Mouse (Mus musculus) neutrophil, adult 65 days (primary cell): ENCODE measurements around the gene Megf6. TPM values are rescaled to one million over a fixed set of nuclear protein-coding genes. Genes with fewer than 3 reads are reported as not detected.

ENCODE experiments used
- total RNA-seq: library from RNA; stranded (reverse); gene quantifications from 2 replicates; pipeline ENCODE4 v1.2.4, GENCODE M21; 2023

The Megf6 gene
- 0.41 TPM in 1 of 2 replicates, not detected in the other for total RNA-seq

DNA sequence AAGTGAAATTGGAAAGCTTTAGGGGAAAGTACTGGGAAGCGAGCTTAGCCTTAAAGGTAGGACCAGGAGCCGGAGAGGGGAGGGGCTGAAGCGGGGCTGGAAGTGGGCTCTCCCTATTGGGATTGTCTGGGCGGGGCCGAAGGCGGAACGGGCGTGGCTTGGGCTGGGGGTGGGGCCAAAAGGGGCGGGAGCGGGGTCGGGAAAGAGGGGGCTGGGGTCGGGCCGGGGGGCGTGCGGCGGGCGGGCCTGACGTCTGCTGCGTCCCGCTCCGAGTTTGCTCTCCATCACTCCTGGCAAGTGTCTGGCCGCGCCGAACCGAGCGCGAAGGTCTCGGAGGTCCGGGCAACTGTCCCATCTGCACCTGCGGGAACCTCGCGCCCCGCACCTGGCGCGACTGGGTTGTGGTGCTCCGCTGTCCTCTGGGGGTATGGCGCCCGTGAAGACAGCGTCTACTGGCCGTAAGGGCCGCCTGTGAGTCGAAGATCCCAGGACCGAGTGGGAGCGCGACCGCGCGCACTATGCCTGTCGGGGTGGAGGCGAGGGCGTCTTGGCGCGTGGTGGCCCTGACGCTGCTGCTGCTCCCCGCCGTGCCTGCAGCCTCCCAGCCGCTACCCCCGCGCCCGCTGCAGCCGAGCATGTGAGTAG lies at the start of gene Megf6:
TSS of gene Megf6 (plus strand) at position 225 of the 645 bp plus-strand sequence.

DNA sequence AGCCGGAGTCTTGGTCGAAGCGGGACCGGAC lies 30.5 kb upstream of the Megf6 start, which contains the start of gene Trp73:
TSS of gene Trp73 (minus strand) at position 27 of the 31 bp plus-strand sequence.

DNA sequence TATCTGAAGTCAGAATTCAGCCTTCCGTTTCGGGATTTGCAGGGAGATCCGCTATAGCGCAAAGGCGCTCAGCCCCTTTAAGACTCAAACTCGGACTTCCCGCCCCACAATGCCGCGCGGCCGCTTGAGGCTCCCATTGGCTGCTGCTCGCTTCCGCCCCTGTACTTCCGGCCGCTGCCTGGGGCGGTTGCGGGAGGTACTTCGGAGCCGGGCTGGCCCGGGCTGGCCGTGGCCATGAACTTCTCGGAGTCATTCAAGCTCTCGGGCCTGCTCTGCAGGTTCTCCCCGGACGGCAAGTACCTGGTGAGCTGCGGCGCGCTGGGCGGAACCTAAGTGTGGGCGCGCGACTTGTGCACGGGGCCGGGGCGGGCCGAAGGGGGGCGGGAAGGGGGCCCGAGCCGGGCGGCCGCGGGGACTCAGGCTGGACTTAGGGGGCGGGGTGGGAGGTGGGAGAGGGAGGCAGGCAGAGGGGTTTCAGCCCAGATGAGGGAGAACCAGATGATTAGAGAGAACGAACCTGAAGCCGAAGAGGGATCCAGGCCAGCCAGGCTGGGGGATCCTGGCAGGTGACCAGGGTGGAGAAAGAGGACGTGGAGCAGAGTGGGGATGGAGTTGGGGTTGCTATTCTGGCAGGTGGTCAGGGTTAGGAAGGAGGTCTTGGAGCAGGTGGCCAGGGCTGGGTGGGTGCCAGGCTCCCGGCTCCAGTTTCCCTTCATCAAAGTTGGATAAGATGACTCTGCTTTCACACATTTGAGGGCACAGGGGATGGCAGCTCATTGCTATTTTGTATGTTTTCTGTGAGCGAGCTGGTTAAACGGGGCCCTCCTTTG lies 28.1 kb upstream of the Megf6 start, which contains the start of gene Wrap73:
TSS of gene Wrap73 (plus strand) at position 162 of the 830 bp plus-strand sequence.

DNA sequence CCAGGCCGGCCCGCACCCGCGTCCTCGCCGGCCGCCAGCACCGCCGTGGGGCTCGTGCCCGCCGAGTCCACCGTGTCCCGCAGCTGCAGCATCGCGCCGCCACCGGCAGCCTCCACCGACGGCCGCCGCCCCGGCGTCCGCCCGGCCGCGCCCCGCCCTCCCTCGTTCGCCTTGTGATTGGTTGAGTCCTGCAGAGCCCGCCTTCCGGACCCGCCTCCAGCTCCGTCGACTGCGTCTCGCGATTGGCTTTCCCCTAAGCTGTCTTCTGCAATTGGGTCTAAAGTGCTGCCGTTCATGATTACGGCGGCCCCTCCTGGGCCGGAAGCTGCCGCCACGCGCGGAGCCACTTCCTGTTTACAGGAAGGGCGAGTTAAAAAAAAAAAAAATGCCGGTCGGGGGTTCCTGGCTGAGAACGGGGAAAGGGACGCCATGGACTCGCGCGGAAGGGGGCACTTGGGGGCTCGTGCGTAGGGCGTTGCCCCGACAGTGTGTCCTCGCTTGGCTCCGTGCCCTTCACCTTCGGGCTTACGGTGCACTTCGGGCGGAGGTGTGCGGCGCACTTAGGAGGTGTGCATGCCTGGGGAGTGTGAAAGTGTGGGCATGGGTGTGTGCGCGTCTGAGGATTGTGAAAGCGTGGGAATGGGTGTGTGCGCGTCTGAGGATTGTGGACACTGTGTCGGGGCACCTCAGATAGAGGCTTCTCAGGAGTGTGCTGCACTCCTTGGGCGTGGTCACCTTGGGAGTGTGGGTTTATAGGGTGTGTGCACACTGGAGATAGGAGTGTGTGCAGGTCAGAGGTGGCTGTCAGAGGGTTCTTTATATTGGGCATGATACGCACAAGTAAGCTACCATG lies 9.8 kb upstream of the Megf6 start, which contains the start of gene Tprgl:
TSS of gene Tprgl (minus strand) at position 129 of the 853 bp plus-strand sequence.

DNA sequence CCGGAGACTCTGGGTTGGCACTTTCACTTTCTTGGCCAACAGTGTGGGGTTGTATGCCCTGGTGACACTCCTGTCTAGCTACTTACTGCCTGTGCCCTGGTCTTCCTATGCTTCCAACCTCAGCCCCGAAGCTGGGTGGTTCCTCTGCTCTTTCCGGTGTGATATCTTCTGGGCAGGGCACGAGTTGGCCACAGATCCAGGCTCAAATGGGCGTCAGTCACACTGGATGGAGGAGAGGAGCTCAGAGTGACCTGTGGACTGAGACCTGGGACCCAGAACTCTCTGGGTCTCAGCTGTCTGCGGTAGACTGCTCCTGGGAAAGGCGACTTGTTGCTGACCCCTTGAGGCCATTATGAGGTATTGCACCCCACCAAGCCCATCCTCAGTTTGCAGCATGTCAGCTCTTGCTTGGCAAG lies 130.9 kb downstream of the Megf6 start, which contains the start of gene Arhgef16:
TSS of gene Arhgef16 (minus strand) at position 211 of the 416 bp plus-strand sequence.

Other genes starting within 250 kb of the Megf6 start
- 9.8 and 14.2 TPM in 2 replicates for gene A430005L14Rik, start 213.5 kb upstream of the Megf6 start, total RNA-seq
- gene Dffb, start 195.6 kb upstream of the Megf6 start, total RNA-seq, result 10.7 and 11.3 TPM in 2 replicates
- 5.4 and 6.6 TPM in 2 replicates for gene Cep104, start 195.5 kb upstream of the Megf6 start, total RNA-seq
- 26.1 and 42.1 TPM in 2 replicates for gene Lrrc47, start 159.0 kb upstream of the Megf6 start, total RNA-seq
- gene Smim1, start 144.5 kb upstream of the Megf6 start, total RNA-seq, result 0.18 TPM in 1 of 2 replicates, not detected in the other
- not detected in 2 replicates for gene Ccdc27, start 128.1 kb upstream of the Megf6 start, total RNA-seq
- gene Trp73, start 30.5 kb upstream of the Megf6 start, total RNA-seq, result not detected in 2 replicates
- 6.6 and 7.9 TPM in 2 replicates for gene Wrap73, start 28.4 kb upstream of the Megf6 start, total RNA-seq
- gene Tprgl, start 10.1 kb upstream of the Megf6 start, total RNA-seq, result 157 and 167 TPM in 2 replicates
- gene Arhgef16, start 130.9 kb downstream of the Megf6 start, total RNA-seq, result not detected in 2 replicates
- not detected in 2 replicates for gene B230104I21Rik, start 165.4 kb downstream of the Megf6 start, total RNA-seq